In genomic region chr14:34016938-34017337, GRCm38 (mm10) we compare ENCODE assay signal across 29 mouse cellular contexts. TPM values are rescaled to one million over a fixed set of nuclear protein-coding genes. Genes with fewer than 3 reads are reported as not detected.
"Had no signal": no experiment of that assay in that cellular context is flagged by ENCODE, and none has a peak within 500 bp of the region (broad histone marks: within the 10 kb centered on the region; RNA-seq: fewer than 3 reads in every experiment).

No protein-coding gene starts in this region.

- H3K9me3 ChIP-seq: intestine, embryonic 15.5 days; kidney, embryonic 15.5 days; limb, embryonic 10.5 days; limb, embryonic 13.5 days; liver, embryonic 13.5 days had no signal

- H3K27me3 ChIP-seq: intestine, embryonic 15.5 days; kidney, embryonic 15.5 days; limb, embryonic 13.5 days; liver, embryonic 13.5 days had no signal

- H3K4me1 ChIP-seq: intestine, embryonic 15.5 days; kidney, embryonic 15.5 days; limb, embryonic 10.5 days; limb, embryonic 13.5 days; liver, embryonic 13.5 days had no signal

- H3K36me3 ChIP-seq: intestine, embryonic 15.5 days; kidney, embryonic 15.5 days; limb, embryonic 10.5 days; limb, embryonic 13.5 days; liver, embryonic 13.5 days had no signal

- H3K4me3 ChIP-seq: intestine, embryonic 15.5 days; kidney, embryonic 15.5 days; limb, embryonic 10.5 days; limb, embryonic 13.5 days; liver, embryonic 13.5 days had no signal

- H3K9ac ChIP-seq: intestine, embryonic 15.5 days; kidney, embryonic 15.5 days; limb, embryonic 13.5 days; liver, embryonic 13.5 days; lung, embryonic 14.5 days had no signal

- DNase-seq: kidney, adult 11 months; kidney, adult 8-10 months; kidney, postnatal 10 days; kidney, postnatal 36 days; liver; liver, embryonic 13.5 days; lung, embryonic 14.5 days; midbrain, embryonic 14.5 days; thymus, adult 18-20 months; thymus, postnatal 36 days had no signal

- ATAC-seq: intestine, embryonic 15.5 days; lung, postnatal 0 days had no signal

- H3K27ac ChIP-seq: intestine, embryonic 15.5 days; kidney, embryonic 15.5 days; limb, embryonic 10.5 days; limb, embryonic 13.5 days; liver, embryonic 13.5 days; macrophage had no signal

- H3K4me2 ChIP-seq: intestine, embryonic 15.5 days; kidney, embryonic 15.5 days; limb, embryonic 13.5 days; liver, embryonic 13.5 days; lung, embryonic 14.5 days; midbrain, embryonic 11.5 days had no signal

RNA-seq across cellular contexts. Expression of gene Gm5460, which starts 0.4 kb away (rescaled TPM):
- total RNA-seq: layer of hippocampus, postnatal 14 days; left cerebral cortex, adult 18-20 months; left cerebral cortex, postnatal 10 days; megakaryocyte-erythroid progenitor cell, adult 5-6 weeks; midbrain, postnatal 0 days had no signal
- polyA plus RNA-seq: intestine, embryonic 15.5 days; kidney, embryonic 15.5 days; limb, embryonic 10.5 days; limb, embryonic 13.5 days; liver, embryonic 13.5 days; liver, embryonic 16.5 days; lung, embryonic 14.5 days; lung, postnatal 0 days; macrophage; midbrain, embryonic 11.5 days; midbrain, embryonic 14.5 days; midbrain, postnatal 0 days; neural tube, embryonic 11.5 days; neural tube, embryonic 14.5 days; small intestine, adult 2 months; spleen, adult 2 months; stomach, embryonic 16.5 days had no signal

RNA-seq across cellular contexts. Expression of gene Gm30083, which starts 2.0 kb away (rescaled TPM):
- total RNA-seq: layer of hippocampus, postnatal 14 days; left cerebral cortex, adult 18-20 months; left cerebral cortex, postnatal 10 days; megakaryocyte-erythroid progenitor cell, adult 5-6 weeks; midbrain, postnatal 0 days had no signal
- polyA plus RNA-seq: intestine, embryonic 15.5 days; kidney, embryonic 15.5 days; limb, embryonic 10.5 days; limb, embryonic 13.5 days; liver, embryonic 13.5 days; liver, embryonic 16.5 days; lung, embryonic 14.5 days; lung, postnatal 0 days; macrophage; midbrain, embryonic 11.5 days; midbrain, embryonic 14.5 days; midbrain, postnatal 0 days; neural tube, embryonic 11.5 days; neural tube, embryonic 14.5 days; small intestine, adult 2 months; spleen, adult 2 months; stomach, embryonic 16.5 days had no signal

RNA-seq across cellular contexts. Expression of gene Antxrl, which starts 35.6 kb away (rescaled TPM):
- total RNA-seq: layer of hippocampus, postnatal 14 days; left cerebral cortex, adult 18-20 months; left cerebral cortex, postnatal 10 days; megakaryocyte-erythroid progenitor cell, adult 5-6 weeks; midbrain, postnatal 0 days had no signal
- polyA plus RNA-seq: intestine, embryonic 15.5 days; kidney, embryonic 15.5 days; limb, embryonic 10.5 days; limb, embryonic 13.5 days; liver, embryonic 13.5 days; liver, embryonic 16.5 days; lung, embryonic 14.5 days; lung, postnatal 0 days; macrophage; midbrain, embryonic 11.5 days; midbrain, embryonic 14.5 days; midbrain, postnatal 0 days; neural tube, embryonic 11.5 days; neural tube, embryonic 14.5 days; small intestine, adult 2 months; spleen, adult 2 months; stomach, embryonic 16.5 days; urinary bladder, adult 2 months had no signal

RNA-seq across cellular contexts. Expression of gene Zfp488, which starts 38.4 kb away (rescaled TPM):
- total RNA-seq: megakaryocyte-erythroid progenitor cell, adult 5-6 weeks had no signal
- polyA plus RNA-seq: liver, embryonic 13.5 days; liver, embryonic 16.5 days; lung, postnatal 0 days; macrophage; midbrain, embryonic 11.5 days; small intestine, adult 2 months; spleen, adult 2 months had no signal
